Mouse (Mus musculus) heart, embryonic 12.5 days (tissue): ENCODE measurements around the gene Ciapin1. TPM values are rescaled to one million over a fixed set of nuclear protein-coding genes. Genes with fewer than 3 reads are reported as not detected.
A peak's percentile ranks its signal among the peaks of the same experiment; 100 is the strongest.

Experiments used
- ATAC-seq: fragments of 200-750 bp; cut with Nextera tagmentation; 2 replicates; pipeline ENCODE4 v1.8.0; 2017; ENCODE audit warnings: moderate TSS enrichment, moderate library complexity; ENCODE audit not compliant: insufficient number of reproducible peaks, low FRiP score
- H3K27ac ChIP-seq: fragments of 300-500 bp; sonication (generic); 2 replicates; pipeline ENCODE4 v1.5.1; 2016; ENCODE audit warnings: mild to moderate bottlenecking, moderate library complexity; ENCODE audit not compliant: poor library complexity, severe bottlenecking
- H3K27me3 ChIP-seq: fragments of 300-500 bp; sonication (generic); replicated peaks from 2 replicates; pipeline ENCODE4 v1.6.1; 2016; ENCODE audit warnings: mild to moderate bottlenecking, moderate library complexity
- H3K36me3 ChIP-seq: fragments of 300-500 bp; sonication (generic); 2 replicates; pipeline ENCODE4 v1.6.1; 2016; ENCODE audit warnings: mild to moderate bottlenecking, moderate library complexity
- H3K4me1 ChIP-seq: fragments of 300-500 bp; sonication (generic); replicated peaks from 2 replicates; pipeline ENCODE4 v1.6.1; 2016; ENCODE audit warnings: mild to moderate bottlenecking
- H3K4me2 ChIP-seq: fragments of 300-500 bp; sonication (generic); 2 replicates; pipeline ENCODE4 v1.6.1; 2016; ENCODE audit warnings: mild to moderate bottlenecking, moderate library complexity
- H3K4me3 ChIP-seq: fragments of 300-500 bp; sonication (generic); 2 replicates; pipeline ENCODE4 v1.5.1; 2016; ENCODE audit warnings: mild to moderate bottlenecking
- H3K9ac ChIP-seq: fragments of 300-500 bp; sonication (generic); 2 replicates; pipeline ENCODE4 v1.6.1; 2016; ENCODE audit warnings: mild to moderate bottlenecking, moderate library complexity
- H3K9me3 ChIP-seq: fragments of 300-500 bp; sonication (generic); replicated peaks from 2 replicates; pipeline ENCODE4 v1.6.1; 2016; ENCODE audit warnings: mild to moderate bottlenecking, moderate library complexity
- WGBS: fragments of 180-500 bp; shearing (Covaris S2); methylation state at CpG from one replicate; pipeline ENCODE4 v1.1.7; 2016; 5-methylcytosine and 5-hydroxymethylcytosine counted together
- polyA plus RNA-seq: library from polyadenylated mRNA; unstranded; fragments of >200 nt; fragmentation: Nextera tagmentation; extraction: Ambion mirVana; gene quantifications from 2 replicates; pipeline ENCODE4 v1.2.1, GENCODE M21; 2016

Ciapin1 gene
- 102 and 109 TPM in 2 replicates for polyA plus RNA-seq

DNA sequence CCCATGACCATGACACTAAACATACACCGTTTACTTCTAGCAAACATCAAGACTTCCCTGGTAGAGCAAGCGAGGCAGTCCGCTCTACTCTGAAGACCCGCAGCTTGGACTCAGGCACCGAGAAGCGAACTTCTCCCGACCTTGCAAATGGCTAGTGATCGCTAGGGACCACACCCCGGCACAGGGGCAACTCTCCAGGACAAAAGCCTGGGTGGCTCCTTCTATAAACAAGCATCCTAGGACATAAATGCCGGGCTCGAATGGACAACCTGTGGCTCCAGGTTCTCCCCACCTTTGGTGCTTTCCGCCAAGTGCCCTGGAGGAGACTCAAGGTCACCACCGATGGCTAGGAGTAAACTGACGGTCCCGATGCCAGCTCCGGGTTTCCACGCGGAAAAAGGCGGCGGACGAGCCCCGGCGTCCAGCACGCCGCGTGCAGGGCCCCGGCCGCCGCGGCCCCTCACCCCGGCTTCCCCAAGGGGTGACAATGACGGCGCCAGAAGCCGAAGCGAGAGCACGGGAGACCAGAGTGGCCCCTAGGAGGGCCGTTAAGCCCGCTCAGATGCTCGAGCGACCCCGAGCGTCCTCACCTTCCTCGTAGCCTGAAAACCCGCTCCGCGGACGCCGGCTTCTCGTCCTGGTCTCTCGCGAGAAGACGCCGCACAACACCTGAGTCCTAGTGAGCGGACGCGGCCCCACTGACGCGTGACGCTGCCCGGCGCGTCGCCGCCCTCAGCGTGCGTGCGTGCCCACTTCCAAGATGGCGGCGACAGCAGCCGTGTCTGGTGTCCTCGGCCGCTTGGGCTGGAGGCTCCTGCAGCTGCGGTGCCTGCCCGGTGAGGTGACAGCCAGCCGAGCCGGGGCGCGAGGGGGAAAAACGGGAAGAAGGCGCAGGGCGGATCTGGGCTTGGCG lies at the start of gene Ciapin1, which contains the start of gene Coq9:
Ciapin1 (minus strand) TSS at position 697 of the 913 bp plus-strand sequence.
Coq9 (plus strand) TSS at position 660 of the 913 bp plus-strand sequence.
- Histone ChIP-seq H3K4me1 (peaks cover 20% of the 10 kb centered on the region), H3K9me3 (no peaks in the 10 kb centered on the region), H3K36me3 (peaks cover 7% of the 10 kb centered on the region), H3K4me3 (peak within 1 kb of the TSS; percentile 81), H3K27ac (peak within 1 kb of the TSS; percentile 94), H3K27me3 (no peaks in the 10 kb centered on the region), H3K4me2 (peak within 1 kb of the TSS; percentile 80), H3K9ac (peak within 1 kb of the TSS; percentile 91)
- ATAC-seq, result peak; percentile 97
- under 1% methylated on average over 82 of the region's 82 CpGs for WGBS

DNA sequence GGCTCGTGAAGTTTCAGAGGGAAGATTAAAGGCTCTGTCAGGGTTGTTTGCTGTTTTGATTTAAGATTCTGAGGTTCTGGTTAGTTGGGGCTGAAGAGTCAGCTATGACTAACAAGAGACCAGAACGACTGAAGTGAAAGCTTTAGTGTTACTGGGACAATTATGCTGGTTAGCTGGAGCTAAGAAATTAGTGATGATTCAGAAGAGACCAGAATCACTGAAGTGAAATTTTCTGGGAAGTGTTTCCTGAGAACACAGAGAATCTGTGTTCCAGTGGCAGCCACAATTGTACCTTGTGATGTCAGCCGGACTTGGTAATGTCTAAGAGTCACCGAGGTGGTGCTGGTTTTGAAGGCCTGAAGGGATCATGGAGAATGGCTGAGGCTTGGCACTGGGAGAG lies 42.6 kb upstream of the Ciapin1 start:
- WGBS, result 47% methylated on average over 4 of the region's 4 CpGs
- Histone ChIP-seq H3K4me2 (no peak overlapping the region), H3K9me3 (no peaks in the 10 kb centered on the region), H3K4me3 (no peak overlapping the region), H3K27ac (no peak overlapping the region), H3K27me3 (no peaks in the 10 kb centered on the region), H3K36me3 (no peaks in the 10 kb centered on the region), H3K9ac (no peak overlapping the region), H3K4me1 (peaks cover 8% of the 10 kb centered on the region)
- no peak for ATAC-seq

DNA sequence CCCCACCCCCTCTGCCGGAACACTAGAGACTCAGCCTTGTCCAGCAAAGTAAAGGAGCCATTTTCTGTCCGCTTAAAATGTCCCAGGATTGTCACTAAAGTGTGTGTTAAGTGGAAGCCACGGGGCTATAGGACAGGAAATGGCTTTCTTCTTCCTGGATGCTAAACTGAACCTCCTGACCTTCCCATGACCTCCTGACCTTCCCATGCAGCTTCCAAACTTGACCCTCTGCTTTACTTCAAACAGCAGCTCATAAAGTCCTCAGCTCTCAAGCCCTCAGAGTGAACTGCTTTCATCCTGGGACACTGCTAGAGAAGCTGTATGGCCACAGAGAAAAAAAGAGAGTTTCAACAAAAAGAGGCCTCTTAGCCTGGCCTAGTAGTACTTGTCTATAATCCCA lies 38.7 kb upstream of the Ciapin1 start:
- Histone ChIP-seq H3K27me3 (no peaks in the 10 kb centered on the region), H3K4me1 (peaks cover 38% of the 10 kb centered on the region), H3K9me3 (no peaks in the 10 kb centered on the region), H3K4me3 (no peak overlapping the region), H3K4me2 (peak overlapping the region; percentile 90; the same call in 1 of the 2 replicates), H3K27ac (peak overlapping the region; percentile 25; the same call in 1 of the 2 replicates), H3K9ac (no peak overlapping the region), H3K36me3 (no peaks in the 10 kb centered on the region)
- ATAC-seq, result no peak
- 39% methylated on average over 3 of the region's 3 CpGs for WGBS

DNA sequence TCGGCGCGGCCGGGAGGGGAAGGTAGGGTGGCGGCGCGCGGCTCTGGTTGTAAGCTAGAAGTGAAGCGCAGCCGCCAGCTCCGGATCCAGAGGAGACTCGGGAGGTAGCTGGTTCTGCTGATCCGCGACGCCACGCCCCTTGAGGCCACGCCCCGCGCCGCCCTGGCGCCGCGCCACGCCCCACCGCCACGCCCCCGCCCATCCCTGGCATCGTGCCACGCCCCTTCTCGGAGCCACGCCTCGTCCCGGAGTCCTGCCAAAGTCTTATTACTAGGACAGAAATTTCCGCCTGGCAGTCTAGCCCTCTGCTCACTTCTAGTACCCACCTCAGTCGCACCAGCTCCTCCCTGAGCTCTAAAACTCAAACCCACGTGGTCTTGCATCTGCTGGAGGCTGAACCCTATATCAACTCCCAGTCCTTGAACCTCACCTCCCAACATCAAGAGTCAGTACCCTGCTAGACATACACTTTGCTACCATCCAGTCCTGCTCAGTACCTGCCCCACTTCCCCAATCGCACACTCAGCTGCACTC lies 38.1 kb upstream of the Ciapin1 start, which contains the start of gene Dok4:
Dok4 (minus strand) TSS at position 134 of the 534 bp plus-strand sequence.
- peak within 1 kb of the TSS; percentile 90 for H3K4me2 ChIP-seq
- H3K36me3 ChIP-seq, result no peaks in the 10 kb centered on the region
- peak within 1 kb of the TSS; percentile 72 for H3K4me3 ChIP-seq
- H3K27me3 ChIP-seq, result no peaks in the 10 kb centered on the region
- H3K9ac ChIP-seq, result peak within 1 kb of the TSS; percentile 84
- peaks cover 44% of the 10 kb centered on the region for H3K4me1 ChIP-seq
- ATAC-seq, result peak; percentile 88
- under 1% methylated on average over 36 of the region's 37 CpGs for WGBS
- H3K27ac ChIP-seq, result peak within 1 kb of the TSS; percentile 84
- no peaks in the 10 kb centered on the region for H3K9me3 ChIP-seq

DNA sequence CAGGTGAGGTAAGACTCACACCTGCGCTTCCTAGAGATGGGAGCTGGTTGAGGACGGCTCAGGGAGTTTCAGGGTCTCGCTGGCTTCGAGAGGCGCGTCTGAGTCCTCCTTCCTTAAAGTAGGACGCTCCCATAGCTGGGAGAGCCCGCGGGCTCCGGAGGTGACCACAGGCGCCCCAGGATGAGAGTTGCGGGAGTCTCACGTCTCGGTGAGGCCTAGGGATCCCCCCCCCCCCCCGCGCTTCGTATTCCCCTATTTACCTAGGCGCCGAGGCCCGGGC lies 37.7 kb upstream of the Ciapin1 start:
- no peaks in the 10 kb centered on the region for H3K27me3 ChIP-seq
- ATAC-seq, result no peak
- H3K4me2 ChIP-seq, result peak overlapping the region; percentile 90
- H3K4me1 ChIP-seq, result peaks cover 49% of the 10 kb centered on the region
- H3K36me3 ChIP-seq, result no peaks in the 10 kb centered on the region
- WGBS, result under 1% methylated on average over 20 of the region's 20 CpGs
- H3K9ac ChIP-seq, result peak overlapping the region; percentile 84
- peak overlapping the region; percentile 72 for H3K4me3 ChIP-seq
- H3K27ac ChIP-seq, result peak overlapping the region; percentile 84
- no peaks in the 10 kb centered on the region for H3K9me3 ChIP-seq

DNA sequence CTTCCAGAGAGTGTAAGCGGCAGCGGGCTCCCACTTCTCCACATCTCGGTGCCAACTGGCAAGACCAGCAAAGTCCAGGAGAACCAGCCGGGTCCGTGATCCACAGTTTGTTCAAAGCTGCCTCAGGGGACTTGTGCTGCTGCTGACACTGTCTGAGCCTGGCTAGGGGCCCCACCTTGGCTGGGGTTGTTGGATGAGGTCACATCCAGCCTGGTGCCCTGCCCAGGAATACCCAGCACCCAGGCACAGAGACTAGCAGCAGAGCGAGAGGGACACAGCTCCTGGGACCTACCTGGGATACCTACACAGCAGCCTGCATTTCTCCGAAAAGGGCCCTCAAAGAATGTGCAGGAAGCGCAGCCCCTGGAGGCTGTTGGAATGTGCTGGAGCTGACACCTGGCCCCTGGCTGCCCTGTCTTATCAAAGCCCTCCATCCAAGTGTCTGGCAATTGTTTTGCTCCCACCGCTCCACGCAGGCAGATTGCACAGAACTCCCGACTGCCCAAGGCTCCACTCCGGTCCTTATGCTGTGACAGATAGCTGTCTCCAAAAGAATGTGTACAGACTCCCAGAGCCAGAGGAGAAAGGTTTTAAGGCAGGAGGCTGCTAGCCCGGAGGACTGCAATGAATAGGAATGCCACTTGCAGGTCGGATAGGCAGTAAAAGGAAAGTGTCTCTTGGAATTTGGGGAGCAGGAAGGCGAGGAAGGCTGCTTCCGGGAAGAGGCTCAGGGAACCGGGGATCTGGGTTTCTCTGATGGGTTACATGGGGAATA lies 37.1 kb upstream of the Ciapin1 start:
- no peaks in the 10 kb centered on the region for H3K9me3 ChIP-seq
- 4% methylated on average over 17 of the region's 17 CpGs for WGBS
- H3K36me3 ChIP-seq, result peaks cover 2% of the 10 kb centered on the region; the same call in 1 of the 2 replicates
- ATAC-seq, result no peak
- H3K27me3 ChIP-seq, result no peaks in the 10 kb centered on the region
- peak overlapping the region; percentile 72 for H3K4me3 ChIP-seq
- peak overlapping the region; percentile 90 for H3K4me2 ChIP-seq
- peak overlapping the region; percentile 84 for H3K9ac ChIP-seq
- peak overlapping the region; percentile 84 for H3K27ac ChIP-seq
- peaks cover 54% of the 10 kb centered on the region for H3K4me1 ChIP-seq

DNA sequence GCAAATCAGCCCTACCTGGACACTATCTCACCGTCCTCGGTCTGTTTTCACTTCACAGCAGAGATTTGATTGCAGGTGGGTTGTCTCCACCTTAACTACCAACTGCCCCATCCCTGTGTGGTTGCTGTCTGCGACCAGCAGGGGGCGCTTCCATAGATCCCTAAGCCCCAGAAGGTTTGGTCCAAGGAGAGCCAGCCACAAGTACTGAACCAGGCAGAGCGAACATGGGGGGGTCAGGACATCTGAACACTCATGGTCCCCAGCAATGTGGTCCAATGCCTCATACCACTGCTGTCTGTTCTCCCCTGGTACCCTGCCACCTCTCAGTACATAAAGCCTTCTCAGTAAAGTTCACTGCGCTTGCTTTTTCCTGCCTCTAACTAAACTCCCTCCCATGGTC lies 36.2 kb upstream of the Ciapin1 start:
- H3K36me3 ChIP-seq, result peaks cover 11% of the 10 kb centered on the region; the same call in 1 of the 2 replicates
- H3K4me2 ChIP-seq, result peak overlapping the region; percentile 90
- H3K9me3 ChIP-seq, result no peaks in the 10 kb centered on the region
- peak overlapping the region; percentile 72 for H3K4me3 ChIP-seq
- peaks cover 63% of the 10 kb centered on the region for H3K4me1 ChIP-seq
- peak overlapping the region; percentile 84 for H3K9ac ChIP-seq
- ATAC-seq, result peak; percentile 48
- H3K27ac ChIP-seq, result no peak overlapping the region; the same call in 1 of the 2 replicates
- no peaks in the 10 kb centered on the region for H3K27me3 ChIP-seq
- 4% methylated on average over 6 of the region's 6 CpGs for WGBS

DNA sequence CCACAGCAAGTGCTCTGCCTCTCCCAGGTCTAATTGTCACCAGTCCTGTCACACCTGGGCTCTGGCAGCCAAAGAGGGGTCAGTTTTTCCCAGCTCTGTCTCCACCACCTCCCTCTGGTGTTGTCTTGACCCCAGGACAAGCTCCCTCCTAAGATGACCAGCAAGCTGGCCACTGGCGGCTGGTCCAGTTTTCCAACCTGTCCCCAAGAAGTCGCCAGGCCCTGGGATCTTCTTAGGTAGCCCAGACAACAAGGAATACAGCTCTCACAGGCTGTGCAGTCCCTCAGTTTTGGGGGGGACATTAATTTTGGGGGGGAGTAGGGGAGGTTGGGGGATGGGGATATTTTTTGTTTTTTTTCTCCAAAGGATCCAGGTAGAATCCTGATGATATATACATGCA lies 34.4 kb upstream of the Ciapin1 start:
- H3K4me2 ChIP-seq, result peak overlapping the region; percentile 90
- H3K36me3 ChIP-seq, result peaks cover 24% of the 10 kb centered on the region
- 71% methylated on average over 2 of the region's 2 CpGs for WGBS
- no peaks in the 10 kb centered on the region for H3K9me3 ChIP-seq
- no peaks in the 10 kb centered on the region for H3K27me3 ChIP-seq
- H3K4me1 ChIP-seq, result peaks cover 81% of the 10 kb centered on the region
- H3K4me3 ChIP-seq, result peak overlapping the region; percentile 13; the same call in 1 of the 2 replicates
- no peak for ATAC-seq
- H3K9ac ChIP-seq, result 0 out of 2 replicates have a peak overlapping the region, but pooled peaks have one; percentile 4
- no peak overlapping the region for H3K27ac ChIP-seq

DNA sequence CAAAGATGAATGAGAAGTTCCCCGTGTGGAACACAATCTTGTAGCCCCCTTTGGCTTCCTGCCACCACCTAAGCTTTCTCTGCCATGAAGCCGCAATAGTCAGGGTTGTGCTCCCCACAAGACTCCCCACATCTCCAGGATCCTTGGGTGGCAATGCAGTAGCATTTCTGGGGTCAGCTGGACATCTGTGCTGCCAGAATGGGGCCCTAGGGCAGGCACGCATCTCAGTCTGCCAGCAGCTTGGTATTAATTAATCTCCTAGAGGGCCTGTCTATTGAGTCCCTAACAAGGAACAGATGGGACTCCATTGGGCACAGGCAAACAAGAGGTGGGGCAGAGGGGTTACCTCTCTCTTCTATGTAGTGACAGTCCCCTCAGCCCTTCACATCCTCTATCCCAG lies 34.0 kb upstream of the Ciapin1 start:
- peaks cover 84% of the 10 kb centered on the region for H3K4me1 ChIP-seq
- no peaks in the 10 kb centered on the region for H3K9me3 ChIP-seq
- H3K4me2 ChIP-seq, result peak overlapping the region; percentile 90
- 0 out of 2 replicates have a peak overlapping the region, but pooled peaks have one; percentile 4 for H3K9ac ChIP-seq
- WGBS, result 52% methylated on average over 3 of the region's 3 CpGs
- no peaks in the 10 kb centered on the region for H3K27me3 ChIP-seq
- no peak for ATAC-seq
- H3K27ac ChIP-seq, result peak overlapping the region; percentile 55
- peaks cover 28% of the 10 kb centered on the region for H3K36me3 ChIP-seq
- peak overlapping the region; percentile 13; the same call in 1 of the 2 replicates for H3K4me3 ChIP-seq

DNA sequence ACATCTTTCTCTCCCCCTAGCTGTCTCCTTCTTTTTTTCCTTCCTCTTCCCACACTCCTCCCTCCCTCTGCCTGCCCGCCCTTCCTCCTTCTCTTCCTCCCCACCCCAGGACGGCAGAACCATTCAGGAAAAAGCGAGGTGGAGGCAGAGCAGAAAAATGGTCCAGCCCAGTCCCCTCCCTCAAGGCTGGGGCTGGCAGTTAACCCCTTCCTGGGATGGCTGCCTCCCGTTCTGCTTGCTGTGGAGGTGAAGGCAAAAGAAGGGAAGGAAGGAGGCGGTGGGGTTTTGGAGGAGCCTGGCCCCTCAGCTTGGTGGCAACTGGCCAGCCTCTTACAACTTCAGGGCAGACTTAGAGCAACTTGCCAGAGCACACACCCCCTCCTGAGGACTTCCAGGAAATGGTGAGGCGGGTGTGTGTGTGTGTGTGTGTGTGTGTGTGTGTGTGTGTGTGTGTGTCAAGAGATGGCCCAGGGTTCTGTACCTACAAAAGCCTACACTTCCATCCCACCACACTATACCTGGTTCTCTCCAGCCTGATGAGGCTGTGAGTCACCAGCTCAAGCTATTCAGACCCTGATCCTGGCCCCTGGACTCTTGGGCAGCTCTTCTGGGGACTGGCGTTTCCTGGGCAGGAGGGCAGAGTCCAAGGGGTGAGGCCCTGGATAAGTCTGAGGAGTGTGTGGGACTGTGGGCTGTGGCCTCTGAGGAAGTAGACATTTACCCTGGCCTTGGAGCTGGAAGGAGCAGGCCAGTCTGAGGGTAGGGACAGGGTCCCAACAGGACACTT lies 33.1 kb upstream of the Ciapin1 start:
- Histone ChIP-seq H3K27ac (peak overlapping the region; percentile 55), H3K27me3 (no peaks in the 10 kb centered on the region), H3K4me1 (peaks cover 83% of the 10 kb centered on the region), H3K9ac (peak overlapping the region; percentile 57), H3K36me3 (peaks cover 36% of the 10 kb centered on the region), H3K4me3 (peak overlapping the region; percentile 44), H3K4me2 (peak overlapping the region; percentile 90), H3K9me3 (no peaks in the 10 kb centered on the region)
- peak; percentile 60 for ATAC-seq
- WGBS, result 9% methylated on average over 7 of the region's 7 CpGs
